ENCODE assay signal across 17 mouse cellular contexts in the genomic region with DNA sequence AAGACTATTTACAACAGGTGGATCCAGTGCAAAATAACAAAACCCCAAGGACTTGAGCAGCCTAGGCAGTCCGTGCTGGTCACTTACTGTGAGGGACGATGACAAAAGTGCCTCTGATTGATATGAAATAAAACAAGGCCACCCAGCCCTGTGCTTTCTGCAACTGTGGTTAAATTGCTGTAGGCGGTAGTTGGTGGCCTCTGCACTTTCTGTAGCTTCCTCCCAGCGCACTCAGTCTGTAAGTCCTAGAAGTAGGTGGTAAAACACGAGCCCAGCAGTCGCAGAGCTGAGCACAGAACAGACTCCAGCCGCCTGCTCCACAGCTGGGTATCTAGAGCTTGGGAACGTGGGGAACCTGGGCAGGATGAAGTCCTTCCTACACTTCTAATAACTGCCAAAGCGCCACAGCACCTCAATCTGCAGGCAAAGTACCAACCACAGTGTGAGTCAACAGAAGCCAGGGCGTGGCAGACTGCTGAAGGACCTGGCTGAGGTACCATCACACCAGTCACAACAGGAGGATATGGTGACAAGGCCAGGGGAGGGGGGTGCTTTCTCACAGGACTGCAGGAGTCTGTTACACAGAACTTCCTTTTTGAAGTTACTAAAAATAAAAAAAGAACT. TPM values are rescaled to one million over a fixed set of nuclear protein-coding genes. Genes with fewer than 3 reads are reported as not detected.
DNase-seq lines count a peak whose midpoint lies in the region; ATAC-seq and TF ChIP-seq lines count a peak whose summit lies in the region.
"Had no signal": no experiment of that assay in that cellular context is flagged by ENCODE, and none has a peak within 500 bp of the region (broad histone marks: within the 10 kb centered on the region; RNA-seq: fewer than 3 reads in every experiment).

No protein-coding gene starts in this region.

- no peak for TF ChIP-seq CTCF in liver, adult 2 months (IDR thresholded peaks at IDR 0.05; ENCODE audit: low read depth, low read length)
- TF ChIP-seq CTCF in MEL (IDR thresholded peaks at IDR 0.05 in 2 of 3, conservative IDR thresholded peaks at IDR 0.05 in 1 of 3; ENCODE audit: control insufficient read depth in 1 of 3, insufficient read depth in 1 of 3, low read depth in 2 of 3, low read length in 3 of 3, poor library complexity in 1 of 3, severe bottlenecking in 1 of 3): no peak

- WGBS in liver, adult 2 months: 87% methylated on average over 10 of the region's 10 CpGs
- 82% methylated on average over 10 of the region's 10 CpGs for WGBS in liver, embryonic 11.5 days

- H3K9ac ChIP-seq in liver, adult 2 months (ENCODE audit: low read depth, low read length): no peak overlapping the region
- no peak overlapping the region for H3K9ac ChIP-seq in liver, embryonic 11.5 days (ENCODE audit: low read depth, low read length)
- no peak overlapping the region for H3K9ac ChIP-seq in MEL (ENCODE audit: control insufficient read depth, low read depth, low read length, poor library complexity, severe bottlenecking)
- H3K9ac ChIP-seq: embryonic facial prominence, embryonic 15.5 days; limb, embryonic 13.5 days had no signal

- peaks cover 45% of the 10 kb centered on the region for H3K36me3 ChIP-seq in liver, adult 2 months (ENCODE audit: control insufficient read depth, insufficient read depth, low read length)
- H3K36me3 ChIP-seq in liver, embryonic 11.5 days (ENCODE audit: control insufficient read depth, insufficient read depth, low read length): peaks cover 11% of the 10 kb centered on the region
- H3K36me3 ChIP-seq in MEL (ENCODE audit: control insufficient read depth in 1 of 2, insufficient read depth in 2 of 2, low read length in 2 of 2): peaks cover 0 to 20% of the 10 kb centered on the region in 2 experiments; a peak in 2 of 4 replicates

- TF ChIP-seq EP300 in MEL (IDR thresholded peaks at IDR 0.05; ENCODE audit: low read depth in 1 of 2, low read length in 2 of 2): no peak

- H3K4me2 ChIP-seq in liver, embryonic 11.5 days: no peak overlapping the region
- H3K4me2 ChIP-seq: embryonic facial prominence, embryonic 15.5 days; limb, embryonic 13.5 days had no signal

- no peaks in the 10 kb centered on the region for H3K27me3 ChIP-seq in liver, adult 2 months (ENCODE audit: control insufficient read depth, insufficient read depth, low read length)
- H3K27me3 ChIP-seq in liver, embryonic 11.5 days (replicated peaks; ENCODE audit: control insufficient read depth, insufficient read depth, low read length): no peaks in the 10 kb centered on the region
- H3K27me3 ChIP-seq in MEL (ENCODE audit: control insufficient read depth in 1 of 2, insufficient read depth in 2 of 2, low read length in 2 of 2): no peaks in the 10 kb centered on the region
- H3K27me3 ChIP-seq: embryonic facial prominence, embryonic 15.5 days; limb, embryonic 13.5 days had no signal

- TF ChIP-seq RAD21 in MEL (IDR thresholded peaks at IDR 0.05; ENCODE audit: low read depth, low read length): no peak

- no peaks in the 10 kb centered on the region for H3K9me3 ChIP-seq in liver, embryonic 11.5 days (ENCODE audit: control insufficient read depth, low read length)
- no peaks in the 10 kb centered on the region for H3K9me3 ChIP-seq in MEL (replicated peaks; ENCODE audit: insufficient read depth, low read length)
- H3K9me3 ChIP-seq: embryonic facial prominence, embryonic 15.5 days; limb, embryonic 13.5 days had no signal

- H3K27ac ChIP-seq in liver, adult 2 months (replicated peaks; ENCODE audit: insufficient read depth, low read depth, low read length): 0 out of 2 replicates have a peak overlapping the region, but pooled peaks have one; percentile 7
- no peak overlapping the region for H3K27ac ChIP-seq in liver, embryonic 11.5 days (ENCODE audit: low read depth, low read length)
- H3K27ac ChIP-seq in MEL (ENCODE audit: control insufficient read depth, low read depth, low read length): 0 out of 2 replicates have a peak overlapping the region, but pooled peaks have one; percentile 22
- H3K27ac ChIP-seq: embryonic facial prominence, embryonic 15.5 days; layer of hippocampus, adult 2 months; limb, embryonic 13.5 days had no signal

- no peaks in the 10 kb centered on the region for H3K79me2 ChIP-seq in liver, adult 2 months (ENCODE audit: control insufficient read depth, insufficient read depth, low read length)
- H3K79me2 ChIP-seq in MEL (ENCODE audit: control insufficient read depth, insufficient read depth, low read length, poor library complexity): no peaks in the 10 kb centered on the region

- DNase-seq in liver, adult 2 months (ENCODE audit: extremely low read depth, low read depth, low spot score): no peak
- DNase-seq in liver, embryonic 11.5 days (ENCODE audit: low spot score): no peak
- DNase-seq in MEL (ENCODE audit: low read depth, low spot score): peak; percentile 59
- DNase-seq in frontal cortex, postnatal 14 days (ENCODE audit: low spot score in 2 of 2): no peak
- DNase-seq in thymus, postnatal 10 days (ENCODE audit: low spot score in 2 of 2): no peak
- no peak for DNase-seq in kidney, postnatal 10 days
- DNase-seq: cerebellum, adult 18-20 months; lung, postnatal 14 days; right cerebral cortex, postnatal 4 days; thymus, adult 2 months had no signal

- no peak for ATAC-seq in liver, embryonic 11.5 days (replicated peaks; ENCODE audit: low FRiP score)
- ATAC-seq in inflammation-experienced regulatory T-cells, adult 6 months: peak; percentile 84
- peak; percentile 64 for ATAC-seq in megakaryocyte progenitor cell, adult 5-6 weeks (replicated peaks; ENCODE audit: poor library complexity)
- ATAC-seq: hindbrain, embryonic 16.5 days; midbrain, embryonic 16.5 days had no signal

- H3K4me1 ChIP-seq in liver, adult 2 months (ENCODE audit: control insufficient read depth, insufficient read depth, low read length): no peaks in the 10 kb centered on the region
- H3K4me1 ChIP-seq in liver, embryonic 11.5 days (replicated peaks; ENCODE audit: control insufficient read depth, insufficient read depth, low read length): peaks cover 14% of the 10 kb centered on the region
- peaks cover 16 to 22% of the 10 kb centered on the region in 2 experiments for H3K4me1 ChIP-seq in MEL (ENCODE audit: control insufficient read depth in 1 of 2, insufficient read depth in 2 of 2, low read length in 2 of 2)
- H3K4me1 ChIP-seq: embryonic facial prominence, embryonic 15.5 days; limb, embryonic 13.5 days had no signal

- no peak overlapping the region for H3K4me3 ChIP-seq in liver, adult 2 months (ENCODE audit: insufficient read depth, low read depth, low read length)
- no peak overlapping the region for H3K4me3 ChIP-seq in liver, embryonic 11.5 days (ENCODE audit: low read depth, low read length)
- no peak overlapping the region for H3K4me3 ChIP-seq in MEL (ENCODE audit: control insufficient read depth in 1 of 2, insufficient read depth in 1 of 2, low read depth in 2 of 2, low read length in 2 of 2)
- H3K4me3 ChIP-seq: embryonic facial prominence, embryonic 15.5 days; layer of hippocampus, adult 2 months; limb, embryonic 13.5 days had no signal

- no peak for TF ChIP-seq POLR2A in liver, adult 2 months (IDR thresholded peaks at IDR 0.05; ENCODE audit: extremely low read depth, insufficient read depth, low read length)
- TF ChIP-seq POLR2A in MEL (IDR thresholded peaks at IDR 0.05; ENCODE audit: control insufficient read depth in 1 of 2, insufficient read depth in 1 of 2, low read depth in 1 of 2, low read length in 2 of 2, poor library complexity in 1 of 2): no peak

TF ChIP-seq in MEL, 35 proteins besides CTCF, POLR2A, EP300 and RAD21:
- TF ChIP-seq TCF12 (IDR thresholded peaks at IDR 0.05; ENCODE audit: low read depth, low read length): no peak
- no peak for TF ChIP-seq USF1 (IDR thresholded peaks at IDR 0.05; ENCODE audit: low read depth, low read length)
- no peak for TF ChIP-seq CHD2 (IDR thresholded peaks at IDR 0.05; ENCODE audit: low read length)

RNA-seq across cellular contexts. Expression of a gene that starts 29.0 kb away (rescaled TPM):
- total RNA-seq in liver, adult 2 months (2014; rRNA removed): 13.0 and 13.5 TPM in 2 replicates
- polyA plus RNA-seq in liver, adult 2 months (2012; rRNA removed): 7.4 and 8.9 TPM in 2 replicates
- 9.8 and 10.2 TPM in 2 replicates for polyA plus RNA-seq in liver, embryonic 11.5 days (2014; fragmentation: Nextera tagmentation; extraction: Ambion mirVana)
- 2.5 and 3.1 TPM in 2 replicates for total RNA-seq in MEL (2012; rRNA removed)
- 1 to 10 TPM in 1 of 2 experiments, not detected in 1; 5.7 TPM for polyA plus RNA-seq in MEL (2012; ENCODE audit: insufficient read depth in 1 of 2, insufficient read length in 2 of 2, low read depth in 1 of 2, low replicate concordance in 2 of 2, missing spikeins in 1 of 2)
- 10 to 100 TPM in 2 of 3 experiments, 1 to 10 TPM in 1; 8.2 to 18.1 (median 14.5) TPM for polyA plus RNA-seq in inflammation-experienced regulatory T-cells, adult 6 months (2017; shearing (Covaris generic))
- 6.1 and 7.5 TPM in 2 replicates for total RNA-seq in megakaryocyte progenitor cell, adult 5-6 weeks (2015)
- 7.1 and 10.9 TPM in 2 replicates for total RNA-seq in megakaryocyte progenitor cell, adult 5-6 weeks (2017)
